ENCODE assay signal across 12 mouse cellular contexts in genomic region chr14:28283319-28284095, GRCm38 (mm10).
A peak's percentile ranks its signal among the peaks of the same experiment; 100 is the strongest.
DNase-seq lines count a peak whose midpoint lies in the region; ATAC-seq lines count a peak whose summit lies in the region.
"Had no signal": no experiment of that assay in that cellular context is flagged by ENCODE, and none has a peak within 500 bp of the region (broad histone marks: within the 10 kb centered on the region; RNA-seq: fewer than 3 reads in every experiment).

No protein-coding gene starts in this region.

- peak; percentile 25 to 29 for DNase-seq in cerebellum, postnatal 10 days
- DNase-seq in cerebellum, adult 8-10 months = no peak
- peak; percentile 13 to 25 for DNase-seq in kidney, postnatal 4 days
- DNase-seq in kidney, adult 18-20 months = no peak
- DNase-seq in adrenal gland, adult 2 months = peak; percentile 73
- peak; percentile 40 for DNase-seq in heart, postnatal 4 days
- no peak for DNase-seq in forebrain, embryonic 14.5 days (ENCODE audit: low spot score)
- DNase-seq in T-cell, adult 2 months (ENCODE audit: low spot score) = no peak

- WGBS in forebrain, embryonic 14.5 days = 85% methylated on average over 1 of the region's 1 CpGs

- H3K9ac ChIP-seq in forebrain, embryonic 14.5 days (ENCODE audit: low read length) = no peak overlapping the region
- H3K9ac ChIP-seq: embryonic facial prominence, embryonic 15.5 days; heart, embryonic 13.5 days; limb, embryonic 15.5 days had no signal

- H3K4me1 ChIP-seq in forebrain, embryonic 14.5 days (ENCODE audit: control insufficient read depth, insufficient read depth, low read length) = no peaks in the 10 kb centered on the region

- no peak overlapping the region for H3K27ac ChIP-seq in forebrain, embryonic 14.5 days (ENCODE audit: low read depth, low read length)
- H3K27ac ChIP-seq: embryonic facial prominence, embryonic 15.5 days; heart, embryonic 13.5 days; limb, embryonic 15.5 days had no signal

- no peak for ATAC-seq in forebrain, embryonic 14.5 days

- H3K4me3 ChIP-seq in forebrain, embryonic 14.5 days (ENCODE audit: low read depth, low read length) = no peak overlapping the region
- H3K4me3 ChIP-seq: embryonic facial prominence, embryonic 15.5 days; heart, embryonic 13.5 days; limb, embryonic 15.5 days had no signal

- no peaks in the 10 kb centered on the region for H3K27me3 ChIP-seq in forebrain, embryonic 14.5 days (replicated peaks; ENCODE audit: control insufficient read depth, insufficient read depth, low read length)
- H3K27me3 ChIP-seq: embryonic facial prominence, embryonic 15.5 days; limb, embryonic 15.5 days had no signal

- H3K36me3 ChIP-seq in forebrain, embryonic 14.5 days (ENCODE audit: control insufficient read depth, insufficient read depth, low read length) = no peaks in the 10 kb centered on the region
- H3K36me3 ChIP-seq: embryonic facial prominence, embryonic 15.5 days; heart, embryonic 13.5 days; limb, embryonic 15.5 days had no signal

- H3K4me2 ChIP-seq in forebrain, embryonic 14.5 days (ENCODE audit: low read length) = no peak overlapping the region
- H3K4me2 ChIP-seq: embryonic facial prominence, embryonic 15.5 days; heart, embryonic 13.5 days; limb, embryonic 15.5 days; midbrain, embryonic 11.5 days had no signal

- H3K9me3 ChIP-seq in forebrain, embryonic 14.5 days (replicated peaks; ENCODE audit: control insufficient read depth, low read length) = no peaks in the 10 kb centered on the region
- H3K9me3 ChIP-seq: embryonic facial prominence, embryonic 15.5 days; heart, embryonic 13.5 days; limb, embryonic 15.5 days had no signal

Comparison
In these comparisons a context has a peak if more than half of its experiments do, and no peak if none do; other contexts are left out.
1. DNase-seq: peak in cerebellum, postnatal 10 days (2 of 2), kidney, postnatal 4 days (2 of 2), adrenal gland, adult 2 months (single experiment) and heart, postnatal 4 days (single experiment); none in cerebellum, adult 8-10 months (single experiment), kidney, adult 18-20 months (single experiment), forebrain, embryonic 14.5 days (single experiment) and T-cell, adult 2 months (single experiment).